Mouse (Mus musculus): ENCODE measurements around the gene Ifi27l2a. TPM values are rescaled to one million over a fixed set of nuclear protein-coding genes. Genes with fewer than 3 reads are reported as not detected.
A peak's percentile ranks its signal among the peaks of the same experiment; 100 is the strongest.
"Not testable (repeated sequence)": the region's sequence is repeated elsewhere in the genome, so short reads cannot be mapped to it uniquely, and the experiment has no call there.

Gene Ifi27l2a
- 0.48 and 1.4 TPM in 2 replicates for polyA plus RNA-seq (2016; fragmentation: Nextera tagmentation; extraction: Ambion mirVana)

DNA sequence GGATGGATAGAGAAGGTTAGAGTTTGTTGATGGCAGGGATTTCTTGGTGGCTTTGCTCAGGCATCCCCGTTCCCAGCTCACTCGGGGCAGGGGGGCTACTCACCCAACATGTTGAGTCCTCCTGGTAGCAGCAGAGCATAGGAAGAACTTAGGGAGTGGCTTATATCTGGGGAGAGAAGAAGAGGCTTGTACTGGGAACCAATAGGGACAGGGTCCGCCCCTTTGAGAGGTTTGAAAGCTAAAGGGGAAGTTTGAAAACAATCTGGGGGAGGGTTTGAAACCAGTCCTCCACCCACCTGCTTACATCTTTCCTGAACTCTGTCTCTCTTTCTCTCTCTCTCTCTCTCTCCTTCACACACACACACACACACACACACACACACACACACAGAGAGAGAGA is at the start of gene Ifi27l2a:
Gene Ifi27l2a (minus strand): TSS at position 157 of the 400 bp plus-strand sequence.
- Histone ChIP-seq H3K4me1 (0 out of 2 replicates have a peak, but pooled peaks cover 2% of the 10 kb centered on the region), H3K9me3 (replicated peaks) (no peaks in the 10 kb centered on the region), H3K27me3 (ENCODE audit: low read depth, poor library complexity, severe bottlenecking) (no peaks in the 10 kb centered on the region), H3K36me3 (no peaks in the 10 kb centered on the region), H3K27ac (replicated peaks) (no peak within 1 kb of the TSS), H3K4me3 (no peak within 1 kb of the TSS)
- no peak for DNase-seq (ENCODE audit: low spot score)
- 50% methylated on average over 3 of the region's 3 CpGs for WGBS

GRCm38 (mm10) chr12:103492767-103493166 is 49.3 kb upstream of the Ifi27l2a start:
- no peaks in the 10 kb centered on the region for H3K4me1 ChIP-seq
- H3K27me3 ChIP-seq (ENCODE audit: low read depth, poor library complexity, severe bottlenecking) = no peaks in the 10 kb centered on the region
- no peak overlapping the region for H3K27ac ChIP-seq (replicated peaks)
- H3K9me3 ChIP-seq (replicated peaks) = no peaks in the 10 kb centered on the region
- no peak overlapping the region for H3K4me3 ChIP-seq
- no peaks in the 10 kb centered on the region for H3K36me3 ChIP-seq
- peak; percentile 51 for DNase-seq (ENCODE audit: low spot score)
- WGBS = 41% methylated on average over 5 of the region's 5 CpGs

DNA sequence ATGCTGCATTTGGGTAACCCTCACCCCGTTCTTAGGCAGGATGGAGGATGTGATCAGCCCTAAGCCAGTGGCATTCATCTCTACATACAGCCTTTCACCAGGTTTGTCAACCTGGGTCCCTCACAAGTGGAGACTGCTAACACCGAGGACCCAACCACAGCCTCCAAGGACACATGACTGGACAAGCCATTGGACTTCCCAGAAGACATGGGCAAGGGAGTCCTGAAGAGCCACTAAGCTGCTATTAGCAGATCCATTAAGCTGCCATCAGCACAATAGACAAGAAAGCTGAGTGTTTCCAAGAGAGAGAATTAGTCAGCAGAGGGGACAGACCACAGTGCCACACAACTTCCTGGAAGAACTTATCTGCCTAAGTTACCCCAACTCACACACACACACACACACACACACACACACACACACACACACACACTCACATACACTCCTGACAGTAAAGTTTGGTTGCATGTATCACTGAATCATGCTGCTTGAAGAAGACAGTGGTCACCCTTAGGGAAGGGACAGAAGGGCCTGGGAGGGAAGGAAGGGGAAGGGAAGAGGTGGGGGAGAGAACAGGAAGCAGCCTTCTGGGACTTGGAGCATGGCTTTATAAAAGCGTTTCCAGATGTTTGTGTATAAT is 47.7 kb upstream of the Ifi27l2a start:
- 74% methylated on average over 3 of the region's 3 CpGs for WGBS
- H3K36me3 ChIP-seq = no peaks in the 10 kb centered on the region
- H3K27me3 ChIP-seq (ENCODE audit: low read depth, poor library complexity, severe bottlenecking) = no peaks in the 10 kb centered on the region
- H3K27ac ChIP-seq (replicated peaks) = no peak overlapping the region
- H3K9me3 ChIP-seq (replicated peaks) = no peaks in the 10 kb centered on the region
- H3K4me3 ChIP-seq = no peak overlapping the region
- H3K4me1 ChIP-seq = no peaks in the 10 kb centered on the region
- DNase-seq (ENCODE audit: low spot score) = no peak

DNA sequence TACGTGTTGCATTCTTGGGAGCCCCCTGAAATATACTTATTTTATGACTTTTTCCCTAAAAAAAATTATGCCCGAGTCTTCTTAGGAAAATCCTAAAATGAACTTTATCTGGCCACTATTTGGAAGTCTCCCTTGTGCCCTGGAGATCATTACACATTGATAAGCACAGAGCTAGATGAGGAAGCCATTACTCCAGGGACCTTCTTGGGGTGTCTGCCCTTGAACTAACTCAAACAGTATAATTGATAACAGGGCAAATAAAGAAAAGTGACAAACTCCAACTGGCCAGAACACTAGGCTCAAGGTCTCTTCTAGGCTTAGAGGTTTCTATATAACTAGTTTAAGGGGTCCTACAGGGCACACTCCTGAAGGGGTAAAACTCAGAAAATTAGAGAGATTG is 44.3 kb upstream of the Ifi27l2a start:
- no peaks in the 10 kb centered on the region for H3K36me3 ChIP-seq
- 78% methylated on average over 2 of the region's 2 CpGs for WGBS

DNA sequence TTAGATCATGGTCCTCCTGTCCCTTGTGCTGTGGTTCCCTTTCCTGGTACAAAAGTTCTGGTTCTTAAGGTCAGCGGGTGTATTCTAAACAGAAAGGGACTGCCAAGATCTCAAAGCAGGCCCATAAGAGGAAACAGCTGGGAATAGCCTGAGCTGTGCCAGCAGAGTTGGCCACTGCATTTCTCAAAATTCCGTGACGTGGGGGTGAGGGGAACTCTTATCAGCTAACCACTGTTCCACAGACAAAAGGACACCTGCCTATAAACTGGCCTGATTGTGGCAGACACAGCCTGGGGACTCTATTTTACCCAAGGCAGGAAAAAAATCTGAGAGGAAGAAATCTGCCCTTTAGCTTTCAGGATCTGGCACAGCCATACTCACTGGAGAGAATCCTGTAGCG is 43.8 kb upstream of the Ifi27l2a start:
- H3K4me1 ChIP-seq = no peaks in the 10 kb centered on the region
- DNase-seq (ENCODE audit: low spot score) = no peak
- H3K27ac ChIP-seq (replicated peaks) = no peak overlapping the region
- H3K36me3 ChIP-seq = no peaks in the 10 kb centered on the region
- no peaks in the 10 kb centered on the region for H3K9me3 ChIP-seq (replicated peaks)
- no peak overlapping the region for H3K4me3 ChIP-seq
- WGBS = 84% methylated on average over 4 of the region's 4 CpGs
- no peaks in the 10 kb centered on the region for H3K27me3 ChIP-seq (ENCODE audit: low read depth, poor library complexity, severe bottlenecking)

More for the DNA sequence above, 44.3 kb upstream of the Ifi27l2a start:
- no peaks in the 10 kb centered on the region for H3K27me3 ChIP-seq (ENCODE audit: low read depth, poor library complexity, severe bottlenecking)
- H3K4me3 ChIP-seq = no peak overlapping the region
- no peak for DNase-seq (ENCODE audit: low spot score)
- no peak overlapping the region for H3K27ac ChIP-seq (replicated peaks)
- no peaks in the 10 kb centered on the region for H3K9me3 ChIP-seq (replicated peaks)
- no peaks in the 10 kb centered on the region for H3K4me1 ChIP-seq

- no peak overlapping the region for H3K27ac ChIP-seq (replicated peaks)
- H3K9me3 ChIP-seq (replicated peaks) = no peaks in the 10 kb centered on the region
- H3K4me1 ChIP-seq = no peaks in the 10 kb centered on the region
- DNase-seq (ENCODE audit: low spot score) = no peak
- WGBS = 88% methylated on average over 1 of the region's 1 CpGs
- no peaks in the 10 kb centered on the region for H3K27me3 ChIP-seq (ENCODE audit: low read depth, poor library complexity, severe bottlenecking)
- no peak overlapping the region for H3K4me3 ChIP-seq
- no peaks in the 10 kb centered on the region for H3K36me3 ChIP-seq
Observed at GRCm38 (mm10) chr12:103486726-103487125, 43.2 kb upstream of the Ifi27l2a start.

- H3K9me3 ChIP-seq (replicated peaks); H3K27ac ChIP-seq (replicated peaks); H3K4me1 ChIP-seq; H3K27me3 ChIP-seq (ENCODE audit: low read depth, poor library complexity, severe bottlenecking); H3K36me3 ChIP-seq; H3K4me3 ChIP-seq; DNase-seq (ENCODE audit: low spot score): not testable (repeated sequence)
- WGBS = 66% methylated on average over 9 of the region's 9 CpGs
Observed at GRCm38 (mm10) chr12:103484200-103484972, 40.9 kb upstream of the Ifi27l2a start.

DNA sequence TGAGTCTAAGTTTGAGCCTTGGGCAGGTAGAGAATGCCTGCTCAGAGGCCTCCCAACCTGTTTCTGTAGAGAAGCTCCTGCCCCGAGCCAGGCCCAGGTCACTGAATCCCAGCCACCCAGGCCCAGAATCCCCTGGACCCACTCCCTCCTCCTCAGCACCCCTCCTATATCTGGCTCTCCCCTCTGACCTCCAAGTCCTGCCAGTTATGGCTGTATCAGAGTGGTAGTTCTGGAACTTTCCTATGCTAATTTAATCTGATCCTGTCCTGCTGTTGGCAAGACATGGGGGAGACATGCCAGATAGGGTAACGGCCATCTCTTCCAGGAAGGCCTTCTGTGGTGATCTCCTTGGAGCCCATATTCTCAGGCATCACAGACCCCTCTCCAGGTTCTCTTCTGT is 39.3 kb upstream of the Ifi27l2a start:
- Histone ChIP-seq H3K4me3 (no peak overlapping the region), H3K36me3 (no peaks in the 10 kb centered on the region), H3K4me1 (no peaks in the 10 kb centered on the region), H3K27me3 (ENCODE audit: low read depth, poor library complexity, severe bottlenecking) (no peaks in the 10 kb centered on the region), H3K27ac (replicated peaks) (no peak overlapping the region), H3K9me3 (replicated peaks) (no peaks in the 10 kb centered on the region)
- no peak for DNase-seq (ENCODE audit: low spot score)
- WGBS = 78% methylated on average over 2 of the region's 2 CpGs

DNA sequence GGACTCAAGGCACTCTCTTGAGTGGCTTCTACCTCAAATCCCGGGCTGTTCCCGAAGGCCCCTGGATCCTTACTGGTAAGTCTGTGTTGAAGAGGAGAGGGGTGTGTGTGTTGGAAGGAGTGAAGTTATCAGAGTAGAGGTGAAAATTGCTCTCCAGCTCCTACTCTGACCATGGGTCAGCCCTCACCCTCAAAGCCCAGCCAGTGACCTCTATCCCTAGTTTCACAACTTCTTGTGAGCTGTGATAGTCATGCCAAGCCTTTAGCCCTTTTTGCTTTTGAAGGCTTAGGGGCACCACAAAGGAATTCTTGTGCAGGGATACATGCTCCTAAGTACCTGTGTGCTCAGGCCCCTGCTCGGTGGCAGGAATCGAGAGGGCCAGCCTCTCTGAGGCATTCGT is 38.2 kb upstream of the Ifi27l2a start:
- Histone ChIP-seq H3K36me3 (no peaks in the 10 kb centered on the region), H3K27ac (replicated peaks) (no peak overlapping the region), H3K9me3 (replicated peaks) (no peaks in the 10 kb centered on the region), H3K4me3 (no peak overlapping the region), H3K27me3 (ENCODE audit: low read depth, poor library complexity, severe bottlenecking) (no peaks in the 10 kb centered on the region), H3K4me1 (no peaks in the 10 kb centered on the region)
- no peak for DNase-seq (ENCODE audit: low spot score)
- 85% methylated on average over 5 of the region's 5 CpGs for WGBS

GRCm38 (mm10) chr12:103477461-103478015 is 34.1 kb upstream of the Ifi27l2a start:
- Histone ChIP-seq H3K4me3 (no peak overlapping the region), H3K27ac (replicated peaks) (no peak overlapping the region), H3K4me1 (no peaks in the 10 kb centered on the region), H3K36me3 (no peaks in the 10 kb centered on the region), H3K27me3 (ENCODE audit: low read depth, poor library complexity, severe bottlenecking) (no peaks in the 10 kb centered on the region), H3K9me3 (replicated peaks) (no peaks in the 10 kb centered on the region)
- WGBS = 84% methylated on average over 7 of the region's 7 CpGs
- no peak for DNase-seq (ENCODE audit: low spot score)

- DNase-seq (ENCODE audit: low spot score) = no peak
- H3K4me1 ChIP-seq = no peaks in the 10 kb centered on the region
- no peaks in the 10 kb centered on the region for H3K27me3 ChIP-seq (ENCODE audit: low read depth, poor library complexity, severe bottlenecking)
- no peaks in the 10 kb centered on the region for H3K36me3 ChIP-seq
- WGBS = 92% methylated on average over 1 of the region's 1 CpGs
- H3K9me3 ChIP-seq (replicated peaks) = no peaks in the 10 kb centered on the region
- no peak overlapping the region for H3K4me3 ChIP-seq
- H3K27ac ChIP-seq (replicated peaks) = no peak overlapping the region
Observed at GRCm38 (mm10) chr12:103476779-103477389, 33.4 kb upstream of the Ifi27l2a start.

DNA sequence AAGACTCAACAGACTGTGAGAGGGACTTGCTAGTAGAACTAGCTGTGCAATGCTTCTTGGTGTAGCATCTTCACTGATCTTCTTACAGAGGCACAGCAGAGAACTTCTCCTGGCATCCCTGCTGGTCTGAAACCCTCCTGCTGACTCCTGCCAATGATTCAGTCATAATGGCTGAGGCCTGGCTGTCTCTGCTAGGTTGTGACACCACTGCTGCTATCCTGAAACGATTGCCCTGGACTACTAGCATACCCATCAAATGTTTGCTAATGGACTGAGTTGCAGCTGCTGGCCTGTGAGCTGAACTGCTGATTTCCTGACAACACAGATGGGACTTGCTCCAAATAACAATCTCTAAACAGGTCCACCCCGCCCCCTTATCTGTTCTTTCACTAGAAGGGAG is 31.0 kb upstream of the Ifi27l2a start:
- Histone ChIP-seq H3K4me1 (no peaks in the 10 kb centered on the region), H3K27me3 (ENCODE audit: low read depth, poor library complexity, severe bottlenecking) (no peaks in the 10 kb centered on the region), H3K4me3 (no peak overlapping the region), H3K27ac (replicated peaks) (no peak overlapping the region), H3K36me3 (no peaks in the 10 kb centered on the region), H3K9me3 (replicated peaks) (peaks cover 5% of the 10 kb centered on the region; the same call in 1 of the 2 replicates)
- DNase-seq (ENCODE audit: low spot score) = no peak
- 67% methylated on average over 2 of the region's 2 CpGs for WGBS

DNA sequence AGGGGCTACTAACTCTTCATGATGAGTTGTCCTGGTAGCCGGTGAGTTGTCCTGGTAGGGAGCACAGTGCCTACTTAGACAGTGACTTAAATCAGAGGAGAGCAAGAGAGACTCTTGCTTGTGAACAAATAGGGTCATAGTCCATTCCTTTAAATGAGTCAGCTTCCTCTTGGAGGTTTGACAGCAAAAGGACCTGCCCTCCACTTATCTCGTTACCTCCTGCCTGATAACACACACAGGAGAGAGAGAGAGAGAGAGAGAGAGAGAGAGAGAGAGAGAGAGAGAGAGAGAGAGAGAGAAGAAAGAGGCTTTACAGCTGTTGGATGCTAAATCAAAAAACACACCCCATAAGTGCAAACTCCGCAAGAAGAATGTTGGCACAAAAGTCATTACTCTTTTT is 13.7 kb upstream of the Ifi27l2a start, which contains the start of gene Ifi27l2b:
Gene Ifi27l2b (minus strand): TSS at position 84 of the 400 bp plus-strand sequence.
- H3K36me3 ChIP-seq = no peaks in the 10 kb centered on the region
- no peaks in the 10 kb centered on the region for H3K4me1 ChIP-seq
- no peaks in the 10 kb centered on the region for H3K9me3 ChIP-seq (replicated peaks)
- WGBS = 77% methylated on average over 3 of the region's 3 CpGs
- DNase-seq (ENCODE audit: low spot score) = no peak
- no peak within 1 kb of the TSS for H3K4me3 ChIP-seq
- H3K27me3 ChIP-seq (ENCODE audit: low read depth, poor library complexity, severe bottlenecking) = no peaks in the 10 kb centered on the region
- H3K27ac ChIP-seq (replicated peaks) = no peak within 1 kb of the TSS

Measured in midbrain, embryonic 10.5 days (tissue).